Mouse (Mus musculus): ENCODE data around the gene Trpv1. TPM values are rescaled to one million over a fixed set of nuclear protein-coding genes. Genes with fewer than 3 reads are reported as not detected.

Trpv1 gene
- total and polyA plus RNA-seq, 3 experiments, result not detected

GRCm38 (mm10) chr11:73289621-73290020 is 55.5 kb downstream of the Trpv1 start:
- Histone ChIP-seq H3K4me1 (ENCODE audit: control insufficient read depth in 1 of 2, insufficient read depth in 2 of 2, low read length in 2 of 2) (no peaks in the 10 kb centered on the region), H3K79me2 (ENCODE audit: control insufficient read depth, insufficient read depth, low read length, poor library complexity) (no peaks in the 10 kb centered on the region), H3K27me3 (ENCODE audit: control insufficient read depth in 1 of 2, insufficient read depth in 2 of 2, low read length in 2 of 2) (no peaks in the 10 kb centered on the region), H3K36me3 (ENCODE audit: control insufficient read depth in 1 of 2, insufficient read depth in 2 of 2, low read length in 2 of 2) (no peaks in the 10 kb centered on the region), H3K27ac (ENCODE audit: control insufficient read depth, low read depth, low read length) (no peak overlapping the region), H3K9me3 (replicated peaks; ENCODE audit: insufficient read depth, low read length) (no peaks in the 10 kb centered on the region), H3K9ac (ENCODE audit: control insufficient read depth, low read depth, low read length, poor library complexity, severe bottlenecking) (no peak overlapping the region), H3K4me3 (ENCODE audit: control insufficient read depth in 1 of 2, insufficient read depth in 1 of 2, low read depth in 2 of 2, low read length in 2 of 2) (no peak overlapping the region)
- TF ChIP-seq KAT2A (conservative IDR thresholded peaks at IDR 0.05; ENCODE audit: low read depth, low read length) (no peak), USF1 (IDR thresholded peaks at IDR 0.05; ENCODE audit: low read depth, low read length) (no peak), JUND (IDR thresholded peaks at IDR 0.05; ENCODE audit: low read depth, low read length) (no peak), BHLHE40 (IDR thresholded peaks at IDR 0.05; ENCODE audit: borderline replicate concordance, low read depth, low read length) (no peak), CHD1 (IDR thresholded peaks at IDR 0.05; ENCODE audit: low read depth, low read length) (no peak), CTCF (IDR thresholded peaks at IDR 0.05 in 2 of 3, conservative IDR thresholded peaks at IDR 0.05 in 1 of 3; ENCODE audit: control insufficient read depth in 1 of 3, insufficient read depth in 1 of 3, low read depth in 2 of 3, low read length in 3 of 3, poor library complexity in 1 of 3, severe bottlenecking in 1 of 3) (no peak), GATA1 (IDR thresholded peaks at IDR 0.05; ENCODE audit: low read depth, low read length) (no peak)
- DNase-seq (ENCODE audit: low read depth, low spot score), result no peak

- no peak for DNase-seq (ENCODE audit: low read depth, low spot score)
- Histone ChIP-seq H3K27me3 (ENCODE audit: control insufficient read depth in 1 of 2, insufficient read depth in 2 of 2, low read length in 2 of 2) (no peaks in the 10 kb centered on the region), H3K36me3 (ENCODE audit: control insufficient read depth in 1 of 2, insufficient read depth in 2 of 2, low read length in 2 of 2) (no peaks in the 10 kb centered on the region), H3K4me1 (ENCODE audit: control insufficient read depth in 1 of 2, insufficient read depth in 2 of 2, low read length in 2 of 2) (no peaks in the 10 kb centered on the region), H3K27ac (ENCODE audit: control insufficient read depth, low read depth, low read length) (no peak overlapping the region), H3K79me2 (ENCODE audit: control insufficient read depth, insufficient read depth, low read length, poor library complexity) (no peaks in the 10 kb centered on the region), H3K4me3 (ENCODE audit: control insufficient read depth in 1 of 2, insufficient read depth in 1 of 2, low read depth in 2 of 2, low read length in 2 of 2) (no peak overlapping the region), H3K9me3 (replicated peaks; ENCODE audit: insufficient read depth, low read length) (no peaks in the 10 kb centered on the region), H3K9ac (ENCODE audit: control insufficient read depth, low read depth, low read length, poor library complexity, severe bottlenecking) (no peak overlapping the region)
- TF ChIP-seq GABPA (IDR thresholded peaks at IDR 0.05; ENCODE audit: low read depth, low read length) (no peak), RAD21 (IDR thresholded peaks at IDR 0.05; ENCODE audit: low read depth, low read length) (no peak)
These were observed 69.0 kb downstream of the Trpv1 start for GRCm38 (mm10) chr11:73303123-73303522.

Other genes starting within 250 kb of the Trpv1 start
- 3.0 and 3.1 TPM in 2 replicates for gene P2rx1, start 235.2 kb upstream of the Trpv1 start, total RNA-seq (2012; rRNA removed)
- 1 to 10 TPM in 1 of 2 experiments, not detected in 1; 8.1 TPM for gene P2rx1, start 235.2 kb upstream of the Trpv1 start, polyA plus RNA-seq (2012; ENCODE audit: insufficient read depth in 1 of 2, insufficient read length in 2 of 2, low read depth in 1 of 2, low replicate concordance in 2 of 2, missing spikeins in 1 of 2)
- 5.3 and 5.8 TPM in 2 replicates for gene Camkk1, start 215.3 kb upstream of the Trpv1 start, total RNA-seq (2012; rRNA removed)
- gene Camkk1, start 215.3 kb upstream of the Trpv1 start, polyA plus RNA-seq (2012; ENCODE audit: insufficient read depth in 1 of 2, insufficient read length in 2 of 2, low read depth in 1 of 2, low replicate concordance in 2 of 2, missing spikeins in 1 of 2), result 1 to 10 TPM in 1 of 2 experiments, not detected in 1; 6.6 TPM
- gene Ncbp3, start 186.5 kb upstream of the Trpv1 start, total RNA-seq (2012; rRNA removed), result 9.3 and 9.6 TPM in 2 replicates
- 1 to 10 TPM in 1 of 2 experiments, not detected in 1; 8.4 TPM for gene Ncbp3, start 186.5 kb upstream of the Trpv1 start, polyA plus RNA-seq (2012; ENCODE audit: insufficient read depth in 1 of 2, insufficient read length in 2 of 2, low read depth in 1 of 2, low replicate concordance in 2 of 2, missing spikeins in 1 of 2)
- gene Itgae, start 143.7 kb upstream of the Trpv1 start, total RNA-seq (2012; rRNA removed), result 0.04 and 0.16 TPM in 2 replicates
- gene Itgae, start 143.7 kb upstream of the Trpv1 start, polyA plus RNA-seq (2012; ENCODE audit: insufficient read depth in 1 of 2, insufficient read length in 2 of 2, low read depth in 1 of 2, low replicate concordance in 2 of 2, missing spikeins in 1 of 2), result under 1 TPM in 1 of 2 experiments, not detected in 1; 0.22 TPM
- gene Haspin, start 96.0 kb upstream of the Trpv1 start, total RNA-seq (2012; rRNA removed), result 22.9 and 26.9 TPM in 2 replicates
- gene Haspin, start 96.0 kb upstream of the Trpv1 start, polyA plus RNA-seq (2012; ENCODE audit: insufficient read depth in 1 of 2, insufficient read length in 2 of 2, low read depth in 1 of 2, low replicate concordance in 2 of 2, missing spikeins in 1 of 2), result 10 to 100 TPM in 1 of 2 experiments, not detected in 1; 28.3 TPM
- gene P2rx5, start 73.9 kb upstream of the Trpv1 start, total RNA-seq (2012; rRNA removed), result 0.04 and 0.07 TPM in 2 replicates
- gene P2rx5, start 73.9 kb upstream of the Trpv1 start, polyA plus RNA-seq (2012; ENCODE audit: insufficient read depth in 1 of 2, insufficient read length in 2 of 2, low read depth in 1 of 2, low replicate concordance in 2 of 2, missing spikeins in 1 of 2), result under 1 TPM in 1 of 2 experiments, not detected in 1; 0.25 TPM
- gene Emc6, start 57.3 kb upstream of the Trpv1 start, total RNA-seq (2012; rRNA removed), result 158 and 179 TPM in 2 replicates
- 100 to 1,000 TPM in 1 of 2 experiments, not detected in 1; 211 TPM for gene Emc6, start 57.3 kb upstream of the Trpv1 start, polyA plus RNA-seq (2012; ENCODE audit: insufficient read depth in 1 of 2, insufficient read length in 2 of 2, low read depth in 1 of 2, low replicate concordance in 2 of 2, missing spikeins in 1 of 2)
- 12.6 and 13.1 TPM in 2 replicates for gene Tax1bp3, start 57.2 kb upstream of the Trpv1 start, total RNA-seq (2012; rRNA removed)
- gene Tax1bp3, start 57.2 kb upstream of the Trpv1 start, polyA plus RNA-seq (2012; ENCODE audit: insufficient read depth in 1 of 2, insufficient read length in 2 of 2, low read depth in 1 of 2, low replicate concordance in 2 of 2, missing spikeins in 1 of 2), result 10 to 100 TPM in 1 of 2 experiments, not detected in 1; 30.9 TPM
- 5.1 and 5.4 TPM in 2 replicates for gene Ctns, start 35.2 kb upstream of the Trpv1 start, total RNA-seq (2012; rRNA removed)
- gene Ctns, start 35.2 kb upstream of the Trpv1 start, polyA plus RNA-seq (2012; ENCODE audit: insufficient read depth in 1 of 2, insufficient read length in 2 of 2, low read depth in 1 of 2, low replicate concordance in 2 of 2, missing spikeins in 1 of 2), result 1 to 10 TPM in 1 of 2 experiments, not detected in 1; 9.4 TPM
- 1.0 and 1.4 TPM in 2 replicates for gene Shpk, start 34.8 kb upstream of the Trpv1 start, total RNA-seq (2012; rRNA removed)
- gene Shpk, start 34.8 kb upstream of the Trpv1 start, polyA plus RNA-seq (2012; ENCODE audit: insufficient read depth in 1 of 2, insufficient read length in 2 of 2, low read depth in 1 of 2, low replicate concordance in 2 of 2, missing spikeins in 1 of 2), result 1 to 10 TPM in 1 of 2 experiments, not detected in 1; 1.6 TPM
- not detected in 2 replicates for gene Trpv3, start 33.1 kb downstream of the Trpv1 start, total RNA-seq (2012; rRNA removed)
- not detected for gene Trpv3, start 33.1 kb downstream of the Trpv1 start, polyA plus RNA-seq (2012; ENCODE audit: insufficient read depth in 1 of 2, insufficient read length in 2 of 2, low read depth in 1 of 2, low replicate concordance in 2 of 2, missing spikeins in 1 of 2)
- gene Aspa, start 95.3 kb downstream of the Trpv1 start, total RNA-seq (2012; rRNA removed), result 1.3 TPM in 2 replicates
- gene Aspa, start 95.3 kb downstream of the Trpv1 start, polyA plus RNA-seq (2012; ENCODE audit: insufficient read depth in 1 of 2, insufficient read length in 2 of 2, low read depth in 1 of 2, low replicate concordance in 2 of 2, missing spikeins in 1 of 2), result under 1 TPM in 1 of 2 experiments, not detected in 1; 0.28 TPM
- gene Gm49340, start 95.4 kb downstream of the Trpv1 start, total RNA-seq (2012; rRNA removed), result not detected in 2 replicates
- not detected for gene Gm49340, start 95.4 kb downstream of the Trpv1 start, polyA plus RNA-seq (2012; ENCODE audit: insufficient read depth in 1 of 2, insufficient read length in 2 of 2, low read depth in 1 of 2, low replicate concordance in 2 of 2, missing spikeins in 1 of 2)
- gene Spata22, start 95.4 kb downstream of the Trpv1 start, total RNA-seq (2012; rRNA removed), result not detected in 2 replicates
- not detected for gene Spata22, start 95.4 kb downstream of the Trpv1 start, polyA plus RNA-seq (2012; ENCODE audit: insufficient read depth in 1 of 2, insufficient read length in 2 of 2, low read depth in 1 of 2, low replicate concordance in 2 of 2, missing spikeins in 1 of 2)
- gene Olfr20, start 116.5 kb downstream of the Trpv1 start, total RNA-seq (2012; rRNA removed), result not detected in 2 replicates
- gene Olfr20, start 116.5 kb downstream of the Trpv1 start, polyA plus RNA-seq (2012; ENCODE audit: insufficient read depth in 1 of 2, insufficient read length in 2 of 2, low read depth in 1 of 2, low replicate concordance in 2 of 2, missing spikeins in 1 of 2), result not detected
- 0.08 TPM in 1 of 2 replicates, not detected in the other for gene Olfr376, start 137.0 kb downstream of the Trpv1 start, total RNA-seq (2012; rRNA removed)
- gene Olfr376, start 137.0 kb downstream of the Trpv1 start, polyA plus RNA-seq (2012; ENCODE audit: insufficient read depth in 1 of 2, insufficient read length in 2 of 2, low read depth in 1 of 2, low replicate concordance in 2 of 2, missing spikeins in 1 of 2), result not detected
- gene Olfr1, start 165.3 kb downstream of the Trpv1 start, total RNA-seq (2012; rRNA removed), result not detected in 2 replicates
- not detected for gene Olfr1, start 165.3 kb downstream of the Trpv1 start, polyA plus RNA-seq (2012; ENCODE audit: insufficient read depth in 1 of 2, insufficient read length in 2 of 2, low read depth in 1 of 2, low replicate concordance in 2 of 2, missing spikeins in 1 of 2)
- gene Olfr378, start 194.2 kb downstream of the Trpv1 start, total RNA-seq (2012; rRNA removed), result not detected in 2 replicates
- not detected for gene Olfr378, start 194.2 kb downstream of the Trpv1 start, polyA plus RNA-seq (2012; ENCODE audit: insufficient read depth in 1 of 2, insufficient read length in 2 of 2, low read depth in 1 of 2, low replicate concordance in 2 of 2, missing spikeins in 1 of 2)
- gene Olfr380, start 223.2 kb downstream of the Trpv1 start, total RNA-seq (2012; rRNA removed), result not detected in 2 replicates
- not detected for gene Olfr380, start 223.2 kb downstream of the Trpv1 start, polyA plus RNA-seq (2012; ENCODE audit: insufficient read depth in 1 of 2, insufficient read length in 2 of 2, low read depth in 1 of 2, low replicate concordance in 2 of 2, missing spikeins in 1 of 2)

Data from MEL (cell line).